Mouse (Mus musculus) CH12F3 (cell line): ENCODE results near the gene Tle1.

Source experiments
- in situ Hi-C: fragments of 300-500 bp; cut with MboI; formaldehyde crosslinking; loops from 2 replicates; pipeline ENCODE4 v1.14.3; 2020; ENCODE audit warnings: low sequenced_read_pairs

Gene Tle1

DNA sequence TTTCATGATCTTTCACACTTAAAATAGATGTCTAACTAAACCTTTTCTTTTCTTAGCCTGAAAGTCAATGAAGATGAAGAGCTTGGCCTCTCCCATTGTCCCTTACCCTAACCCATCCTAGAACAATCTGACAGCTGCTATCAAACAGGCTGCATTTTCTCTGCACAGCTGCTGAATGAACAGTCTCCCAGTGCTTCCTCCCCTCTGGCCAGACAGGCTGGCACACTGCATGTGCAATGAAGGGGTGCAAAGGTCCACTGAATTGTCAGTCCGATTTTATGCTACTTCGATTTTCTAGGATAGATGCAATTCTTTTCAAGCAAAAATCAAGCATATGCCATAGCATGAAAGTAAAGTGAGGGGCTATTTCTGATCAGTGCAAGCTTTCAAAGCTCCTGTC is 34.2 kb downstream of the Tle1 start:
- in situ Hi-C loops = no loop called here

- in situ Hi-C loops = no loop called here
These were observed 35.0 kb downstream of the Tle1 start for GRCm38 (mm10) chr4:72165765-72166164.

DNA sequence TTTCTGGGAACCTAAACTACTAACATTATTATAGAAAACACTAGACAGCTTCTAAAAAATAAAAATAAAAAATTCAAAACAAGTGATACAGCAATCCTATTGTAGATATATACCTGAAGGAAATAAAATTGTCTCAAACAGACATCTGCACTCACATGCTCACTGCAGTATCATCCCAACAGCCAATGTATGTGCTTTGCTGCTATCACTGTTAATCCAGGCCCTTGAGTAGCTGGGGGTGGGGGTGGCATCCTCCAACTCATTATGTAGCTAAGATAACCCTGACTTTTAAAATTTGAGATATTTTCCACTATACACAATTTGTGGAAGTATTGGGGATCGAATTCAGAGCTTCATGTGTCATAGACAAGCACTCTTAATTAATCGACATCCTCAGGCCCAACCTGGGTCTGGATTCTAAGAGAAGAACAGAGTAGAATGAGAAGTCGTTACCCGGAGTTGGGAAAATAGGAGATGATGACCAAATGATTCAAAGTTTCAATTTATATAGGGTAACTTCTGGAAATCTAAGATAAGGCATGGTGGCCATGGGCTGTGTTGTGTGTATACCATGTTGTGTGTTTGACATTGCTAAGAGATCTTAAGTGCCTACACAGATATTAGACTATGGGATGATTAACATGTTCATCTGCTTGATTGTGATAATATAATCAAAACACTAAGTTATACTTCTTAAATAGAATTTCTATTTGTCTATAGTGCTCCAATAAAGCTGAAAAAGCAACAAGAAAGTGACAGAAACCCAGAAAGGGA is 38.1 kb downstream of the Tle1 start:
- in situ Hi-C loops = no loop called here

DNA sequence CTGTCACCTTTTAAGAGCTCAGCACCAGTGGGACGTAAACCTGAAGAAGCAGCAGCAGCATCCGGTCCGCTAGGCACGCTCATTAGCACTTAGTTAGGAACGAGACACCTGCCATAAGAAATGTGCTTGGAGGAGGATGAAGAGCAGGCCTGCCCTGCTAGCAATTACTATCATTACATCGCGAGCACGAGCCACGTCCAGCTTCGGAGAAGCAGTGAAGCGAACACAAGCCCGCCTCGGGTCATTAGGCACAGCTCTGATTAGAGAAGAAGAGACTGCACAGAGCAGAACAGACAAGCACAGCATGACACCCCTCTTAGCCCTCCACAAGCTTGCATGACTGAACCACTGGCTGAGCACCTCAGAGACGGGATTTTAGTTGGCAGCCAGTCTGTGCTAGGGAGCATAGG is 40.6 kb downstream of the Tle1 start:
- in situ Hi-C loops = no loop called here

GRCm38 (mm10) chr4:72157931-72158371 is 42.8 kb downstream of the Tle1 start:
- in situ Hi-C loops = no loop called here

GRCm38 (mm10) chr4:72150460-72151131 is 50.1 kb downstream of the Tle1 start:
- in situ Hi-C loops = no loop called here

- in situ Hi-C loops = no loop called here
These were observed 54.7 kb downstream of the Tle1 start for GRCm38 (mm10) chr4:72146003-72146402.

- in situ Hi-C loops = no loop called here
These were observed 56.2 kb downstream of the Tle1 start for GRCm38 (mm10) chr4:72144541-72144940.

GRCm38 (mm10) chr4:72140706-72141105 is 60.0 kb downstream of the Tle1 start:
- in situ Hi-C loops = no loop called here

DNA sequence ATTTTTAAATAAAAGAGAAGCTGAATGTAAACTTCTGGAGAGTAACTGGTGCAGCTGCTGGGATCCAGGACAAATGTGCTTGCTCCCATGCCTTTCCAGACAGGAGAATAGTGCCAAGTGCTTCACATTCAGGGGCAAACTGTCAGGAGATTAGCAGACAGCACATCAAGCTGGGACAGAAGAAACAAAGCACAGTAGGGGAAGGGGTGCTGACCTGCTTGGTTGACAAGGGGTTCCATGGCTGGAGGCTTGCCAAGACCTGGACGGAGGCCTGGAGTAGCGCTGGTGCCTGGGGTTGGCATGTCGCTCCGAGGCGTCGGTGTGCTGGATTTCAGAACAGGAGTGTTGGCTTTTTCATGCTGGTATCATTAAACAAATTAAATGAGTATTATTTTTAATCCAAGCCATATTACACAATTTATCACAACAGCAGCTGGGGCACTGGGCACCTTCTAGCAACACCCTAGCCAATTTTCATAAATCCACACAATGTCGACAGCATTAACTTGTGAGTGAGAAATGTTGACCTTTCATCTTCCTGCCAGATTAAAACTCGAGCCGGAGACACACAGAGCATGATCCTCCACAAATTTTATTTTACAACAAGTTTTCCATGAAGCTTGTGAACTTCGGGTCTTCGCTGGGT is 61.1 kb downstream of the Tle1 start:
- in situ Hi-C loops = no loop called here

DNA sequence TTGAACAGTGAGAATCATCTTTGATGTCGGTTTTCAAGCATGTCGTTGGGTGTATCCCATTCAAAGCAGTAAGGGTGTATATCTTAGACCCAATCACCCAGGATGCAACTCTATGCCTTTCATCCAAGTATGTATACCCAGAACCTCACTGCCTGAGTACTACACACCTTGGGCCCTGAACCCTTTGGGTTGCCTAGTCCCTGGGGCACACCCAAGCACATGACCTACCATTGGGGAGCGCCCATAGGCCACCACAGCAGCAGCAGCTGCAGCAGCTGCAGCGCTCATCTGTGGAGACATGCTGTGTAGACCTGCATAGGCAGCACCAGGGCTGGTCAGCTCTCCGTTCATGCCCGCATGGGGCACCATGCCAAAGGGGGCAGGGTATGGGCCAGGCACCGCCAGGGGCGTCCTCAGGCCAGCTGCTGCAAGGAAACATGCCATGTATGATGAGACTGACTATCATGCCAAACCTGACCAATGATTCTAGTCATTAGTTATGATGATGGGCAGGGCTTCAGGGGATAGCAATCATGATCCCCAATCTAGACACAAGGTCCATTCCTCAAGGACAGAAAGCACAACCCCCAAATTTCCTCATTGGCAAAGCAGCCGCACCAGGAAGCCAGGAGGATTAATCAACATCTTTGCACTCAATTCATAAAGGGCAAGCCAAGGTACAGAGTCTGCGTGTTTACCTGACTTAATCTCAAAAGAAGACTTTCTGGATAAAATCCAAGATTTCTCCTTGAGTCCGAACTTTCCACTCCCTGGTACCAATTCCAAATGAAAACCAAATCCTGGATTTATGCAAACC is 62.2 kb downstream of the Tle1 start:
- in situ Hi-C loops = no loop called here

- in situ Hi-C loops = no loop called here
These were observed 68.1 kb downstream of the Tle1 start for GRCm38 (mm10) chr4:72132646-72133045.

GRCm38 (mm10) chr4:72127596-72127995 is 73.1 kb downstream of the Tle1 start:
- in situ Hi-C loops = no loop called here

GRCm38 (mm10) chr4:72124790-72125189 is 75.9 kb downstream of the Tle1 start:
- in situ Hi-C loops = no loop called here

- in situ Hi-C loops = no loop called here
These were observed 77.9 kb downstream of the Tle1 start for GRCm38 (mm10) chr4:72122837-72123236.

DNA sequence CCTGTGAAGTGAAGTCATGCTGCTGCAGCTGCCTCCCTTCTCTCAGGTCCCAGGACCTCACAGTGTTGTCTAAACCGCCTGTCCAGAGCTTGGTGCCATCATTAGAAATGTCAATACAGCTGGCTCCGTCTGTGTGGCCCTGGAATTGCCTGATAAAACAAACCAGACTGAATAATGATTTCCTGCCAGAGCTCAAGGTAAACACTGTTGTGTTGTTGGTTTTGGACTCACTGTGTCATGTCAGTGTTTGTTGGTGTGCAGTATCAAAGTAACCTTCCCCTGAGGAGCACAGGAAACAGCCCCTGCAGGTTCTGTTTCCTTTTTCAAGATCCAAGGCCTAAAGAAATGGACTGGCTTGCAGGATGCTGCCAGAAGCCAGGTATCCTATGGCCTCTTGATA is 78.4 kb downstream of the Tle1 start:
- in situ Hi-C loops = no loop called here

DNA sequence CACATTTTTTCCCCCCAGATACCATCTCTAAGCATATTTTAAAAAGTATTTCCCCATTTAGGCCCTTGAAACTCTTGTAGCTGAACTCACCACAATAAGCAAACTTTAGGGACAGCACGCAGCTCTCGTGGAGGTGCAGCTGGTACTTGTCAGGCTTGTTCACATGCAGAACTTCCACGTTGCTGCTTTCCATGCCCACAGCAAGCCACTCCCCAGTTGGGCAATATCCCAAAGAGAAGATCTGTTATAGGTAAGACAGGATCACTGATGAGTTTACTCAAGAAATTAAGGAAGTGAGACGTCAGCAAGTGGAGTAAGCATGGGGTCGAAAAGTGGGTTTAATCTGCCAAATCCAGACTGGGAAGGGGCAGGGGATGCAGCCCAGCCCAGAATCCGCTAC is 80.7 kb downstream of the Tle1 start:
- in situ Hi-C loops = no loop called here

DNA sequence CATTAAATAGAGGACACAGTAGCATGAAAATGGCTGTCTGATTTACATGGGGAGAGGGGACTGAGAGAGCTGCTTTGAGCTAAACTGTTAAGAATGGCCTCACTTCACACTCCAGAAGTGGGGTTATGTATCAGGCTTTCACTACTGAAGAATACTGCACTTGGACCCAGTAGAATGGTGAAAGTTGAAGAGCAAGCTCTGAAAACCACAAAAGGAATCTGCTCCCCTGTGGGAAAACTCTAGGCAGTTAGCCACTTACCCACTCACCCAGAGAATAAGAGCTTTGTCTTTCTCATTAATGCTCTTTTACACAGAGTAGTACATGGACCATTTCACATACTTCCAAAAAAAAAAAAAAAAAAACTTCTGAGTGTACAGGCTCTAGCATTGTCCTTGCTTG is 95.0 kb downstream of the Tle1 start:
- in situ Hi-C loops = no loop called here

GRCm38 (mm10) chr4:72104186-72104585 is 96.5 kb downstream of the Tle1 start:
- in situ Hi-C loops = no loop called here

DNA sequence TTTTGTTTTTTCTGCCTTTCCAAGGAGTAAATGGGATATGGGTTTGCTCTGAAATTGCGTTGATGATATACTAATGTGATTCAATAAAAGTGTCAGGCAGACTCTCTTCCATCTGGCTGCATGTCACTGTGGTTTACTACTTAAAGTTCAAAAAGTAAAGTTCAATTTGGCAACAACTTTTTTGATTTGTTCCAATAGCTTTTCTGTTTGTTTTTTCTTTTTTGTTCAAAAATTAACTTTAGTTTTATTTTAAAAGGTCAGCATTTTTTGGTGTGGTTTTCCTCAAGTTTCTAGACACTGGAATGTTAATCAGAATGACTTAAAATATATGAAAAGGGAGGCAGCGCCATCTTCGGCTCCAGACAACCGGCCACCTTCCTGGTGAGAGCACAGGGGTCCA is 112.9 kb downstream of the Tle1 start:
- in situ Hi-C loops = no loop called here

DNA sequence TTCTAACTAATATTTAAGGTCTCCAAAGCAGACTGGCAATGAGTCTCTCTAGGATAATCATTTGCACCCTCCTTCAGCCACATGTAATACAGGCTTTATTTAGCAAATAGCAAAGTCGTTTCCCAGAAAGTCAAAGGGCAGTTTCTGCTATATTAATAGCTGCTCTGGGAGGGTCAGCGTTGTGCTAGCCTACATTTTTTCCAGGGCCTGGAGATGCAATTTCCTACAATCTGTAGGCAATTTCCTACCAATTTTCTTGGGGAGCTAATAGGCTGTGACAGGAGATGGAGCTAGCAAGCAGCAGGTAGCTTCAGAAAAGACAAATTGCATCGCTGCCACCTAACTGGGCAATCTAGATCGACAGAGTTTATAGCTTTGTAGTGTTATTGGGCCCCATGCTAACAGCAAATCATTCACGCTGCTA is 131.6 kb downstream of the Tle1 start:
- in situ Hi-C loops = no loop called here
